Mouse (Mus musculus) C2C12 (cell line): ENCODE measurements around the gene Dlx1.

ENCODE experiments used
- CEBPB ChIP-seq: IDR thresholded peaks from one replicate; pipeline ENCODE4 v1.6.1; 2011; ENCODE audit warnings: low read depth, mild to moderate bottlenecking, control low read depth, moderate library complexity
- CTCF ChIP-seq: IDR thresholded peaks from one replicate; pipeline ENCODE4 v1.5.1; 2011; ENCODE audit not compliant: control insufficient read depth, insufficient read depth, insufficient read length
- FOSL1 ChIP-seq: IDR thresholded peaks from one replicate; pipeline ENCODE4 v1.8.0; 2011; ENCODE audit warnings: mild to moderate bottlenecking, low read length; ENCODE audit not compliant: poor library complexity, insufficient read depth, severe bottlenecking
- MAX ChIP-seq: IDR thresholded peaks from one replicate; pipeline ENCODE4 v1.6.1; 2011; ENCODE audit warnings: mild to moderate bottlenecking, control low read depth
- MYOD1 ChIP-seq: IDR thresholded peaks from one replicate; pipeline ENCODE4 v1.6.1; 2011; ENCODE audit warnings: low read depth; ENCODE audit not compliant: control insufficient read depth, insufficient read length
- USF1 ChIP-seq: IDR thresholded peaks from one replicate; pipeline ENCODE4 v1.6.1; 2011; ENCODE audit warnings: low read depth, mild to moderate bottlenecking, control low read depth, moderate library complexity

- TF ChIP-seq CTCF (no peak), MAX (no peak), CEBPB (no peak), USF1 (no peak), MYOD1 (no peak), FOSL1 (no peak)
Measured at GRCm38 (mm10) chr2:71522871-71523270, 5.0 kb upstream of the Dlx1 start.
